Mouse (Mus musculus): ENCODE results near the gene C130050O18Rik. TPM values are rescaled to one million over a fixed set of nuclear protein-coding genes. Genes with fewer than 3 reads are reported as not detected.
A peak's percentile ranks its signal among the peaks of the same experiment; 100 is the strongest.
"Not testable (repeated sequence)": the region's sequence is repeated elsewhere in the genome, so short reads cannot be mapped to it uniquely, and the experiment has no call there.

Gene C130050O18Rik
- polyA plus RNA-seq, 1 experiment: 0.25 TPM

GRCm38 (mm10) chr5:139389676-139390061 is 15.4 kb upstream of the C130050O18Rik start:
- no peak overlapping the region for H3K4me3 ChIP-seq
- no peaks in the 10 kb centered on the region for H3K36me3 ChIP-seq (ENCODE audit: control insufficient read depth, insufficient read depth)
- no peak overlapping the region for H3K4me2 ChIP-seq (ENCODE audit: low read depth)
- H3K79me2 ChIP-seq (ENCODE audit: control insufficient read depth, insufficient read depth): no peaks in the 10 kb centered on the region
- no peaks in the 10 kb centered on the region for H3K27me3 ChIP-seq (ENCODE audit: control insufficient read depth, insufficient read depth, insufficient read length)
- no peak overlapping the region for H3ac ChIP-seq (ENCODE audit: control insufficient read depth, insufficient read length)
- no peak for TF ChIP-seq TCF12 (IDR thresholded peaks at IDR 0.05; ENCODE audit: insufficient read depth, poor library complexity, severe bottlenecking)
- no peak for TF ChIP-seq REST (IDR thresholded peaks at IDR 0.05; ENCODE audit: insufficient read depth, insufficient read length)
- TF ChIP-seq E2F4 (IDR thresholded peaks at IDR 0.05; ENCODE audit: insufficient read depth): no peak
- no peak for TF ChIP-seq SRF (IDR thresholded peaks at IDR 0.05; ENCODE audit: control insufficient read depth, insufficient read length, low read depth)
- no peak for TF ChIP-seq CEBPB (IDR thresholded peaks at IDR 0.05; ENCODE audit: insufficient read depth, poor library complexity, severe bottlenecking)
- TF ChIP-seq USF1 (IDR thresholded peaks at IDR 0.05; ENCODE audit: low read depth): no peak
- no peak for TF ChIP-seq TCF3 (IDR thresholded peaks at IDR 0.05; ENCODE audit: insufficient read length, low read depth)
- no peak for TF ChIP-seq POLR2AphosphoS2 (IDR thresholded peaks at IDR 0.05; ENCODE audit: insufficient read length, low read depth)
- TF ChIP-seq MAX (IDR thresholded peaks at IDR 0.05; ENCODE audit: low read depth): no peak
- TF ChIP-seq MYOD1 (IDR thresholded peaks at IDR 0.05; ENCODE audit: control insufficient read depth in 1 of 3, insufficient read length in 2 of 3, low read depth in 2 of 3): no peak
- no peak for TF ChIP-seq POLR2A (IDR thresholded peaks at IDR 0.05; ENCODE audit: insufficient read length, low read depth)
- TF ChIP-seq MYOG (IDR thresholded peaks at IDR 0.05; ENCODE audit: control insufficient read depth in 1 of 3, insufficient read depth in 1 of 3, insufficient read length in 2 of 3, low read depth in 2 of 3): no peak

- H3K4me2 ChIP-seq (ENCODE audit: low read depth): not testable (repeated sequence)
Measured at GRCm38 (mm10) chr5:139390324-139391119, 14.6 kb upstream of the C130050O18Rik start.

GRCm38 (mm10) chr5:139391309-139391990 is 13.6 kb upstream of the C130050O18Rik start:
- TF ChIP-seq TCF3 (IDR thresholded peaks at IDR 0.05; ENCODE audit: insufficient read length, low read depth) (no peak), POLR2AphosphoS2 (IDR thresholded peaks at IDR 0.05; ENCODE audit: insufficient read length, low read depth) (peak; percentile 55)
- Histone ChIP-seq H3K27me3 (ENCODE audit: control insufficient read depth, insufficient read depth, insufficient read length) (no peaks in the 10 kb centered on the region), H3K36me3 (ENCODE audit: control insufficient read depth, insufficient read depth) (no peaks in the 10 kb centered on the region), H3K4me2 (ENCODE audit: low read depth) (no peak overlapping the region), H3ac (ENCODE audit: control insufficient read depth, insufficient read length) (no peak overlapping the region), H3K4me3 (no peak overlapping the region), H3K79me2 (ENCODE audit: control insufficient read depth, insufficient read depth) (no peaks in the 10 kb centered on the region)

More at GRCm38 (mm10) chr5:139390324-139391119, 14.6 kb upstream of the C130050O18Rik start:
- H3K79me2 ChIP-seq (ENCODE audit: control insufficient read depth, insufficient read depth); H3K36me3 ChIP-seq (ENCODE audit: control insufficient read depth, insufficient read depth); H3K27me3 ChIP-seq (ENCODE audit: control insufficient read depth, insufficient read depth, insufficient read length); H3K4me3 ChIP-seq; H3ac ChIP-seq (ENCODE audit: control insufficient read depth, insufficient read length): not testable (repeated sequence)

DNA sequence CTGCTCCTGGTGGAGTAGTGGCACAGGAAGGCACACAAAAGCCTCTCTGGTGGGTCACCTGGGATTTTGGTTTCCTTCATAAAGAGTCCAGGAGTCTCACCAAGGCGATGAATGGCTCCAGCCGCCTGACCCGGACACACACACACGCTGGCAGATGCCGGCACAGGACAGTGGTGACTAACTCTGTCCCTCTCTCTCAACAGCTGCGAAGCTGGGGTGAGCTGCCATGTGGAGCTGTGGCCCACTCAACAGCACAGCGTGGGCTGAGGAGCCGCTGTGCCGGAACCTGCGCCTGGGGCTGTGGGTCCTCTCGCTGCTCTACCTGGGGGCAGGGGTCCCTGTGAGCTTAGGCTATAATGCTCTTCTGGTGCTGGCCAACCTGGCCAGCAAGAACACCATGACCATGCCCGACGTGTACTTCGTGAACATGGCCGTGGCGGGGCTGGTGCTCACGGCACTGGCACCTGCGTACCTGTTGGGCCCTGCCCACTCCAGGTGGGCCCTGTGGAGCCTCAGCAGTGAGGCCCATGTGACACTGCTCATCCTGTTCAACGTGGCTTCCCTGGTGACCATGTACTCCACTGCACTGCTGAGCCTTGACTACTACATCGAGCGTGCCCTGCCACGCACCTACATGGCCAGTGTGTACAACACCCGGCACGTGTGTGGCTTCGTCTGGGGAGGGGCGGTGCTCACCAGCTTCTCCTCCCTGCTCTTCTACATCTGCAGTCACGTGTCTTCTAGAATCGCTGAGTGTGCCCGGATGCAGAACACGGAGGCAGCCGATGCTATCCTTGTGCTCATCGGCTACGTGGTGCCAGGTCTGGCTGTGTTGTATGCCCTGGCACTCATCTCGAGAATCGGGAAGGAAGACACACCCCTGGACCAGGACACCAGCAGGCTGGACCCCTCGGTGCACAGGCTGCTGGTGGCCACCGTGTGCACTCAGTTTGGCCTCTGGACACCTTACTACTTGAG is 12.6 kb upstream of the C130050O18Rik start:
- H3K27me3 ChIP-seq (ENCODE audit: control insufficient read depth, insufficient read depth, insufficient read length): no peaks in the 10 kb centered on the region
- H3K36me3 ChIP-seq (ENCODE audit: control insufficient read depth, insufficient read depth): no peaks in the 10 kb centered on the region
- no peak overlapping the region for H3K4me2 ChIP-seq (ENCODE audit: low read depth)
- H3K79me2 ChIP-seq (ENCODE audit: control insufficient read depth, insufficient read depth): no peaks in the 10 kb centered on the region
- peak in 1 of 3 experiments; percentile 69 for TF ChIP-seq MYOD1 (IDR thresholded peaks at IDR 0.05; ENCODE audit: control insufficient read depth in 1 of 3, insufficient read length in 2 of 3, low read depth in 2 of 3)
- peak in 1 of 3 experiments; percentile 61 for TF ChIP-seq MYOG (IDR thresholded peaks at IDR 0.05; ENCODE audit: control insufficient read depth in 1 of 3, insufficient read depth in 1 of 3, insufficient read length in 2 of 3, low read depth in 2 of 3)
- no peak for TF ChIP-seq POLR2AphosphoS2 (IDR thresholded peaks at IDR 0.05; ENCODE audit: insufficient read length, low read depth)
- H3ac ChIP-seq (ENCODE audit: control insufficient read depth, insufficient read length): no peak overlapping the region
- H3K4me3 ChIP-seq: no peak overlapping the region

DNA sequence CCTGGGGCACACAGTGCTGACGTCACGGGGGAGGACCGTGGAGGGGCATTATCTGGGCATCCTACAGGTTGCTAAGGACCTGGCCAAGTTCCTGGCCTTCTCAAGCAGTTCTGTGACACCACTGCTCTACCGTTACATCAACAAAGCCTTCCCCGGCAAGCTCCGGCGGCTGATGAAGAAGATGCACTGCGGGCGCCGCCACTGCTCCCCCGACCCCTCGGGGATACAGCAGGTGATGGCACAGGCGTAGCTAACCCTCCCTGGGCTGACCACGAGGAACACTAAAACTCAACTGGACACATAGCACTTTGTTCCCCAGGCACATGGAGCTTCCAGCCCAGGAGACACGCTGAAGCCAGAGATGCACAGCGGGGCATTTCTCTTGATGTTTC is 11.9 kb upstream of the C130050O18Rik start:
- Histone ChIP-seq H3ac (ENCODE audit: control insufficient read depth, insufficient read length) (no peak overlapping the region), H3K79me2 (ENCODE audit: control insufficient read depth, insufficient read depth) (no peaks in the 10 kb centered on the region), H3K4me3 (no peak overlapping the region), H3K27me3 (ENCODE audit: control insufficient read depth, insufficient read depth, insufficient read length) (no peaks in the 10 kb centered on the region), H3K4me2 (ENCODE audit: low read depth) (no peak overlapping the region), H3K36me3 (ENCODE audit: control insufficient read depth, insufficient read depth) (no peaks in the 10 kb centered on the region)
- TF ChIP-seq MAX (IDR thresholded peaks at IDR 0.05; ENCODE audit: low read depth): no peak
- TF ChIP-seq POLR2AphosphoS2 (IDR thresholded peaks at IDR 0.05; ENCODE audit: insufficient read length, low read depth): no peak
- no peak for TF ChIP-seq REST (IDR thresholded peaks at IDR 0.05; ENCODE audit: insufficient read depth, insufficient read length)
- no peak for TF ChIP-seq USF1 (IDR thresholded peaks at IDR 0.05; ENCODE audit: low read depth)
- TF ChIP-seq MYOD1 (IDR thresholded peaks at IDR 0.05; ENCODE audit: control insufficient read depth in 1 of 3, insufficient read length in 2 of 3, low read depth in 2 of 3): no peak
- no peak for TF ChIP-seq TCF12 (IDR thresholded peaks at IDR 0.05; ENCODE audit: insufficient read depth, poor library complexity, severe bottlenecking)

All from myocyte (in vitro differentiated cells).